Mouse (Mus musculus) MEL (cell line): ENCODE measurements around the gene Tsen54. TPM values are rescaled to one million over a fixed set of nuclear protein-coding genes. Genes with fewer than 3 reads are reported as not detected.
A peak's percentile ranks its signal among the peaks of the same experiment; 100 is the strongest.

Experiments used
- DNase-seq: peaks from one replicate; pipeline ENCODE4 v3.0.0; 2011; ENCODE audit warnings: low read depth, low spot score
- H3K27ac ChIP-seq: 2 replicates; pipeline ENCODE4 v1.5.1; 2012; ENCODE audit warnings: low read depth, mild to moderate bottlenecking, control low read depth, low read length, moderate library complexity; ENCODE audit not compliant: control insufficient read depth
- H3K27me3 ChIP-seq, 2 experiments: fragments of 150-350 bp in 1 of 2; sonication (generic) in 1 of 2; 2 replicates each; pipeline ENCODE4 v1.6.1; 2012; ENCODE audit warnings: low read length in 2 of 2, mild to moderate bottlenecking in 2 of 2, improper control_type of control experiment in 1 of 2, moderate library complexity in 1 of 2; ENCODE audit not compliant: insufficient read depth in 2 of 2, control insufficient read depth in 1 of 2
- H3K36me3 ChIP-seq, 2 experiments: 2 replicates each; pipeline ENCODE4 v1.6.1; 2012 to 2014; ENCODE audit warnings: low read length in 2 of 2, improper control_type of control experiment in 1 of 2, inconsistent platforms in 1 of 2, mild to moderate bottlenecking in 1 of 2; ENCODE audit not compliant: insufficient read depth in 2 of 2, control insufficient read depth in 1 of 2
- H3K4me1 ChIP-seq, 2 experiments: fragments of 150-350 bp in 1 of 2; sonication (generic) in 1 of 2; 2 replicates each; pipeline ENCODE4 v1.6.1; 2012; ENCODE audit warnings: low read length in 2 of 2, improper control_type of control experiment in 1 of 2, mild to moderate bottlenecking in 1 of 2; ENCODE audit not compliant: insufficient read depth in 2 of 2, control insufficient read depth in 1 of 2
- H3K4me3 ChIP-seq, 2 experiments: fragments of 150-350 bp in 1 of 2; sonication (generic) in 1 of 2; 2 replicates each; pipeline ENCODE4 v1.5.1; 2012; ENCODE audit warnings: low read depth in 2 of 2, low read length in 2 of 2, mild to moderate bottlenecking in 2 of 2, moderate library complexity in 2 of 2, control low read depth in 1 of 2, improper control_type of control experiment in 1 of 2; ENCODE audit not compliant: control insufficient read depth in 1 of 2, insufficient read depth in 1 of 2
- H3K79me2 ChIP-seq: 2 replicates; pipeline ENCODE4 v1.6.1; 2012; ENCODE audit warnings: mild to moderate bottlenecking, low read length, moderate library complexity; ENCODE audit not compliant: control insufficient read depth, poor library complexity, insufficient read depth
- H3K9ac ChIP-seq: 2 replicates; pipeline ENCODE4 v1.6.1; 2012; ENCODE audit warnings: low read depth, mild to moderate bottlenecking, control low read depth, low read length, moderate library complexity; ENCODE audit not compliant: control insufficient read depth, poor library complexity, severe bottlenecking
- H3K9me3 ChIP-seq: fragments of 150-350 bp; sonication (generic); replicated peaks from 2 replicates; pipeline ENCODE4 v1.6.1; 2012; ENCODE audit warnings: mild to moderate bottlenecking, low read length, improper control_type of control experiment, moderate library complexity; ENCODE audit not compliant: insufficient read depth
- BHLHE40 ChIP-seq: IDR thresholded peaks from 2 replicates; pipeline ENCODE4 v1.6.1; 2012; ENCODE audit warnings: low read depth, mild to moderate bottlenecking, inconsistent platforms, low read length, improper control_type of control experiment, borderline replicate concordance
- GABPA ChIP-seq: IDR thresholded peaks from 2 replicates; pipeline ENCODE4 v1.6.1; 2012; ENCODE audit warnings: low read depth, mild to moderate bottlenecking, inconsistent platforms, low read length, improper control_type of control experiment, moderate library complexity
- HCFC1 ChIP-seq: IDR thresholded peaks from 2 replicates; pipeline ENCODE4 v1.6.1; 2012; ENCODE audit warnings: low read depth, mild to moderate bottlenecking, inconsistent platforms, low read length, improper control_type of control experiment, moderate library complexity
- MAX ChIP-seq: IDR thresholded peaks from 2 replicates; pipeline ENCODE4 v1.6.1; 2011; ENCODE audit warnings: low read length, improper control_type of control experiment
- MEF2A ChIP-seq: IDR thresholded peaks from 2 replicates; pipeline ENCODE4 v1.6.1; 2014; ENCODE audit warnings: low read depth, mild to moderate bottlenecking, inconsistent platforms, low read length, improper control_type of control experiment; ENCODE audit not compliant: poor library complexity, insufficient replicate concordance, severe bottlenecking; ENCODE audit errors: extremely low read depth
- NELFE ChIP-seq: IDR thresholded peaks from 2 replicates; pipeline ENCODE4 v1.6.1; 2011; ENCODE audit warnings: low read depth, low read length, improper control_type of control experiment
- POLR2A ChIP-seq, 2 experiments: IDR thresholded peaks; 2 replicates each; pipeline ENCODE4 v1.6.1; 2011 to 2012; ENCODE audit warnings: low read length in 2 of 2, mild to moderate bottlenecking in 2 of 2, control low read depth in 1 of 2, improper control_type of control experiment in 1 of 2, low read depth in 1 of 2, moderate library complexity in 1 of 2; ENCODE audit not compliant: control insufficient read depth in 1 of 2, insufficient read depth in 1 of 2, poor library complexity in 1 of 2
- POLR2AphosphoS2 ChIP-seq: IDR thresholded peaks from 2 replicates; pipeline ENCODE4 v1.6.1; 2011; ENCODE audit warnings: low read length, improper control_type of control experiment
- SIN3A ChIP-seq: IDR thresholded peaks from 2 replicates; pipeline ENCODE4 v1.6.1; 2012; ENCODE audit warnings: low read length, improper control_type of control experiment, inconsistent platforms
- TAL1 ChIP-seq: IDR thresholded peaks from 2 replicates; pipeline ENCODE4 v1.6.1; 2012; ENCODE audit warnings: mild to moderate bottlenecking, inconsistent platforms, low read length, moderate library complexity, mixed read lengths
- TCF12 ChIP-seq: IDR thresholded peaks from 2 replicates; pipeline ENCODE4 v1.6.1; 2014; ENCODE audit warnings: low read depth, mild to moderate bottlenecking, inconsistent platforms, low read length, improper control_type of control experiment, moderate library complexity
- USF1 ChIP-seq: IDR thresholded peaks from 2 replicates; pipeline ENCODE4 v1.6.1; 2014; ENCODE audit warnings: low read depth, mild to moderate bottlenecking, inconsistent platforms, low read length, improper control_type of control experiment, moderate library complexity
- polyA plus RNA-seq, 2 experiments: library from polyadenylated mRNA; stranded (reverse) in 1 of 2; unstranded in 1 of 2; fragments of >175 nt in 1 of 2; fragments of >200 nt in 1 of 2; gene quantifications; 2 replicates each; pipeline versions ENCODE4 v1.2.1 to v1.2.4; 2012; ENCODE audit warnings: low replicate concordance in 2 of 2, low read depth in 1 of 2; ENCODE audit not compliant: insufficient read length in 2 of 2, insufficient read depth in 1 of 2, missing spikeins in 1 of 2
- total RNA-seq: library from RNA; depleted of rRNA; stranded (reverse); fragments of 300-350 nt; gene quantifications from 2 replicates; pipeline ENCODE4 v1.2.3, GENCODE M21; 2012

Tsen54 gene
- total and polyA plus RNA-seq, 3 experiments, result 55.8 to 72.0 TPM; not detected in 1

DNA sequence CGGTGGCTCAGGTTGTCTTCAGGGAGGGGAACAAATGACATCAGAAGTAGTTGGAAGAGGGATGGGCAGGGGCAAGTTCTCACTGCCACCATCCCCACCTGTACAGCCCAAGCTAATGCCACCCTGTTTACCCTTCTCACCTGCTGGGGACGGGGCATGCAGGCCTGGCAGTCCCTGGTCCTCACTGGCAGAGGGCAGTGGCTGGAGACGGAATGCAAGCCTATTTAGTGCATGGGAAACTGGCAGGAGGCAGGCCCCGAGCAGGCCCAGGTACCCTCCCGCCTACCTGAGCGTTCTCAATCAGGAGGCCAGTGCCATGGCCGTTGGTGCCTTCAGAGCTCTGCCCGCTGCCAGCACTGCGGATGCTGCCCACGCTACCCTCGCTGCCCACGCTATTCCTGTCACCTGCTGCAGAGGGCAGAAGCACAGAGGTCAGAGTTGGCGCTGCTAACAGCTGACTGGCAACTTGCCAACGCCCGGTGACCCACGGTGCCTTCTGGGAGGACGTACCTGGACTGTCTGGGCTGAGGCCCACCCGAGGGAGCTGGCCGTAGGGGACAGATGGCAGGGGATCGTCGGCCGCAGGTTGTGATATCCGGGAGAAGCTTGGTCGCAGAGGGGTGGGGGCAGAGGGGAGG is 11.3 kb upstream of the Tsen54 start (continued):
- no peak for TF ChIP-seq NELFE
- no peak for TF ChIP-seq BHLHE40

DNA sequence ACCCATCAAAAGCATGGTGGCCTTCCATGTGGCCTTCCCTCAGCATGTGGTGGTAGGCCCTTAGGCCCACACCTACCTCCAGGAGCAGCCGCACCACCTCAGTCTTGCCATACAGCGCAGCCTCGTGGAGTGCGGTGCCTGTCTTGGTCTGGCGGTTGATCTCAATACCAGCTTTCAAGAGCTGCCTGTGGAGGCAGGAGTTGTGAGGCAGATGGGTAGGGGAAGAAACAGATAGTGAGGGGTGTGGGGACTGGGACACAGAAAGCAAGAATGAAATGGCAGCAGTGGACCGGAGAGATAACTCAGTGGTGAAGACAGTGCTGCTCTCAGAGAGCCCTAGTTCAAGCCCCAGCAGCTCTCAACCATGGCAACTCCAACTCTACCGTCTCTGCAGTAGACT is 9.5 kb upstream of the Tsen54 start:
- H3K79me2 ChIP-seq, result no peaks in the 10 kb centered on the region
- no peaks in the 10 kb centered on the region for H3K27me3 ChIP-seq
- no peak for TF ChIP-seq POLR2AphosphoS2
- TF ChIP-seq TAL1, result peak; percentile 43
- 0 out of 2 replicates have a peak, but pooled peaks have one; percentile 19 for TF ChIP-seq TCF12
- no peak overlapping the region for H3K27ac ChIP-seq
- peak; percentile 55 for DNase-seq
- H3K4me1 ChIP-seq, result peaks cover 0 to 8% of the 10 kb centered on the region in 2 experiments; a peak in 2 of 4 replicates
- no peak overlapping the region for H3K4me3 ChIP-seq
- H3K36me3 ChIP-seq, result 0 out of 4 replicates have a peak, but pooled peaks cover 0 to 2% of the 10 kb centered on the region in 2 experiments
- no peaks in the 10 kb centered on the region for H3K9me3 ChIP-seq
- H3K9ac ChIP-seq, result no peak overlapping the region

DNA sequence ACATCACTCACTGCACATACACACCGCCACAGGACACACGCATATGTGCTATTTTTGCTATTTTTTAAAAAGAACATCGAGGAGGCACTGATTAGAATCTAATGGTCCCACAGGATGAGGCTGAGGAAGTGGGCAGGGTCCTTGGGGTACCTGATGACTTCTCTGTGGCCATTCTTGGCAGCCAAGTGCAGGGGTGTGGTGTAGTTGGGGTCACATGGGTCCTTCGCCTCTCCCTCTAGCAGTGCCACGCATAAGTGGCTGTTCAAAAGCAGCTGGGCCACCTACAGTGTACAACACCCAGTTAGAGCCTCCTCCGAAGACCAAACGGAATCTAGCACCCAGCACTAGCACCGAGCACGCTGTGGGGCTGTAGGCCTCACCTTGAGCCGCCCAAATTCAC is 8.4 kb upstream of the Tsen54 start:
- H3K4me1 ChIP-seq, result peaks cover 0 to 8% of the 10 kb centered on the region in 2 experiments; a peak in 2 of 4 replicates
- H3K27ac ChIP-seq, result no peak overlapping the region
- H3K9ac ChIP-seq, result no peak overlapping the region
- no peaks in the 10 kb centered on the region for H3K9me3 ChIP-seq
- no peak overlapping the region for H3K4me3 ChIP-seq
- DNase-seq, result no peak
- 0 out of 4 replicates have a peak, but pooled peaks cover 0 to 2% of the 10 kb centered on the region in 2 experiments for H3K36me3 ChIP-seq
- H3K27me3 ChIP-seq, result no peaks in the 10 kb centered on the region
- H3K79me2 ChIP-seq, result no peaks in the 10 kb centered on the region; the same call in 1 of the 2 replicates
- no peak for TF ChIP-seq HCFC1
- TF ChIP-seq MAX, result no peak
- no peak for TF ChIP-seq TAL1
- TF ChIP-seq GABPA, result no peak
- 0 out of 2 replicates have a peak, but pooled peaks have one; percentile 10 for TF ChIP-seq USF1
- TF ChIP-seq SIN3A, result no peak
- TF ChIP-seq POLR2A (IDR thresholded peaks at IDR 0.05; ENCODE audit: control insufficient read depth in 1 of 2, insufficient read depth in 1 of 2, low read depth in 1 of 2, low read length in 2 of 2, poor library complexity in 1 of 2), result no peak
- no peak for TF ChIP-seq MEF2A
